Mouse (Mus musculus) E14TG2a.4 (cell line): ENCODE measurements around the gene Rbms3.

ENCODE experiments used
- H3K27me3 ChIP-seq: 2 replicates; pipeline ENCODE4 v1.6.1; 2014; ENCODE audit warnings: low read length, control low read depth; ENCODE audit not compliant: insufficient read depth
- H3K36me3 ChIP-seq: 2 replicates; pipeline ENCODE4 v1.6.1; 2014; ENCODE audit warnings: low read length, control low read depth; ENCODE audit not compliant: insufficient read depth
- H3K4me1 ChIP-seq: replicated peaks from 2 replicates; pipeline ENCODE4 v1.6.1; 2014; ENCODE audit warnings: low read depth, low read length, control low read depth
- H3K4me3 ChIP-seq: replicated peaks from 2 replicates; pipeline ENCODE4 v1.5.1; 2014; ENCODE audit warnings: mild to moderate bottlenecking, low read length
- H3K9me3 ChIP-seq: 2 replicates; pipeline ENCODE4 v1.6.1; 2014; ENCODE audit warnings: low read length, control low read depth
- CTCF ChIP-seq: conservative IDR thresholded peaks from 2 replicates; pipeline ENCODE4 v1.5.1; 2014; ENCODE audit warnings: low read length
- NANOG ChIP-seq: IDR thresholded peaks from 2 replicates; pipeline ENCODE4 v1.6.1; 2014; ENCODE audit warnings: borderline replicate concordance, low read length, mixed read lengths
- POU5F1 ChIP-seq: IDR thresholded peaks from 2 replicates; pipeline ENCODE4 v1.6.1; 2014; ENCODE audit warnings: low read length, borderline replicate concordance

Rbms3 gene

DNA sequence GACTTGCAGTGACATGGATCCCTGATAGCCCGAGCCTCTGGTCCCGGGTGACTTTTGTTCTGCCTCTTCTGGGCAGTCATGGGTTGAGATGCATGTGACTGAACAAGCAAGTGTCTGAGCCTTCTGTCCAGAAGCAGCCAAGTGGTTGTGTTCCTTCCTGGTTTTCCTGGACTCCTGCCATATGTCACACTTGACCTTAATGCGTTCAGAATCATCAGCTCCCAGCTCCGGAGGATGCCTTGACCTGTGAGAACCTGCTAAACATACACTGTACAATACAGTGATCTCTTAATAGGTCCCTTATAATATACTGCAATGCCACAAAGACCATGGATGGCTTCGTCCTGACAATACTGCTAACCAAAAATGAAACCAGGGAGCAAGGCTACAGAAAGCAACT lies 798.3 kb downstream of the Rbms3 start:
- H3K27me3 ChIP-seq = no peaks in the 10 kb centered on the region
- no peak overlapping the region for H3K4me3 ChIP-seq
- no peaks in the 10 kb centered on the region for H3K36me3 ChIP-seq
- TF ChIP-seq POU5F1 (no peak), NANOG (no peak), CTCF (no peak)
- no peaks in the 10 kb centered on the region; the same call in 1 of the 2 replicates for H3K9me3 ChIP-seq
- H3K4me1 ChIP-seq = no peaks in the 10 kb centered on the region

DNA sequence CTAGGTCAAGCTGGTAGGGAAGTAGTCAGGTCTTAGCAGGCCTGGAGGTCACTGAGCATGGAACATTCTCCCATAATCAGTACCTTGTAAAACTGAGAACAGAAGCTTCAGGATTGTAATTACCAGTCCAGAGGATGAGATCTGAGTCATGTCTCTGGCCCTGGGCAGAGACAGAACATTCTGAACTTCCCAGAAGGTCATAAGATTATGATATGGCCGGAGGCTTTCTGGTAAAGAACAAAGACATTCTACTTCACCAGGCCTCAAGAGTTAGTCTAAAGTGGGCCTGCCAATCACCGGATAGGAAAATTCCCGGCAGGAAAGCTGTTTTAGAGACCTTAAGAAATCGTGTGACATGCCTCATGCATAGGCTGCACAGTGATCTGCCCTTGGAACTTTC lies 799.8 kb downstream of the Rbms3 start:
- Histone ChIP-seq H3K4me1 (no peaks in the 10 kb centered on the region), H3K27me3 (no peaks in the 10 kb centered on the region), H3K9me3 (no peaks in the 10 kb centered on the region), H3K36me3 (no peaks in the 10 kb centered on the region), H3K4me3 (no peak overlapping the region)
- TF ChIP-seq CTCF = no peak
- no peak for TF ChIP-seq NANOG

DNA sequence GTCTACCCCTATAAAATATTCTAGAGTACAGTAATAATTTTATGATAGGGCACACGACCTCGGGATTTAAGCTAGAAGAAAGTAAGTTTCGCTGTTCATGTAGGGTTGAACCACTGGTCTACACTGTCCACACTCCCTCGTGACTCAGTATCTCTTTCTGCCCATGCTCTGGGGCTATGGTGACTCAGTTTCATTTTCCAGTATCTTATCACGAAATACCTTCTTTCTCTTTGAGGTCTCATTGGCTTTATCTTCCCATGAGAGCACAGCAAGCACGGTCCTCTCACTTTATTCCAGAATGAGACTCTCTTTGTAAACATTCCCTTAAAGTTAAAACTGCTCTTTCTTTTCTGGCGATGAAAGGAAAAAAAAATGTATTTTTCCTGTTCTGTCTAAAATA lies 808.1 kb downstream of the Rbms3 start:
- H3K9me3 ChIP-seq = no peaks in the 10 kb centered on the region
- no peaks in the 10 kb centered on the region for H3K36me3 ChIP-seq
- no peak overlapping the region for H3K4me3 ChIP-seq
- H3K27me3 ChIP-seq = no peaks in the 10 kb centered on the region
- H3K4me1 ChIP-seq = no peaks in the 10 kb centered on the region
- TF ChIP-seq NANOG = no peak
- no peak for TF ChIP-seq POU5F1
- TF ChIP-seq CTCF = no peak

DNA sequence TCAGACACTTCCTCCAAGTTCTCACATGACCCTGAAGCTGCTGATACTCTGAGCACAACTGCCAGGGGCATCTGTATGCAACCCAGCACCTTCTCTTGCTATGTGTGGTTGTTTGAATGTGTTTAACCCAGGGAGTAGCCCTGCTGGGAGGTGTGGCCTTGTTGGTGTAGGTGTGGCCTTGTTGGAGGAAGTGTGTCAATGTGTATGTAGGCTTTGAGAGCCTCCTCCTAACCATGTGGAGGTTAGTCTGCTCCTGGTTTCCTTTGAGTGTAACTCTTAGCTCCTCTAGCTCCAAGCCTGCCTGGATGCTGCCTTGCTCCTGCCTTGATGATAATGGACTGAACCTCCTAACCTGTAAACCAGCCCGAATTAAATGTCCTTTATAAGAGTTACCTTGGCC lies 812.5 kb downstream of the Rbms3 start:
- H3K36me3 ChIP-seq = no peaks in the 10 kb centered on the region
- H3K9me3 ChIP-seq = no peaks in the 10 kb centered on the region
- TF ChIP-seq NANOG (no peak), CTCF (no peak), POU5F1 (no peak)
- H3K4me1 ChIP-seq = no peaks in the 10 kb centered on the region
- no peak overlapping the region for H3K4me3 ChIP-seq
- no peaks in the 10 kb centered on the region for H3K27me3 ChIP-seq

DNA sequence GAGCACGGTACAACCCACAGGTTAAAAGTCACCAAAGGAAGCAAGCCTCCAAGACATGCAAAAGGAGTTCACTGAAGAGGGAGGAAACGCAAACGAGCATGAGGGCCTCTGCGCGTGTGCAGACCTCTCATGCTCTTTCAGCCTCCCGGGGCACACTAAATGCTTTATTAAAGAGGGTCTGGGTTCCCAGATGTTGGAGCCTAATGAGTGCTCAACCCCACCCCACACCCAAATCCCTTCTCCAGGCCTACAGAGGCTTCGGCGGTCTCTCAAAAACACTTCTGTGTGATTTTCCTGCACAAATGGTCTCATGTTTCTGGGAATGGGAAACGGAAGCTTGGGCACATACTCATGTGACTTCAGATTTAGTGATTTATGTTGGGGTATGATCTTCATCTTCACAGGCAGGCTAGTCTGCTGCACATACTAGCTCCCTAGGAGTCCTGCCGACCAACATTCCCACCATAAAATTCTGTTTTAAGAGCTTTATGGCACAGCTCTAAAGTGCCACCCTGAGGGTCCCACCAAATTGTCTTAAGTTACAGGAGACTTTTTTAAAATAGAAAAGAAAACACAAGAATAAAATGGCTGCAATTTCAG lies 815.1 kb downstream of the Rbms3 start:
- no peaks in the 10 kb centered on the region for H3K4me1 ChIP-seq
- H3K27me3 ChIP-seq = no peaks in the 10 kb centered on the region
- TF ChIP-seq CTCF = no peak
- no peak for TF ChIP-seq NANOG
- TF ChIP-seq POU5F1 = no peak
- H3K4me3 ChIP-seq = no peak overlapping the region
- H3K36me3 ChIP-seq = no peaks in the 10 kb centered on the region
- H3K9me3 ChIP-seq = no peaks in the 10 kb centered on the region

DNA sequence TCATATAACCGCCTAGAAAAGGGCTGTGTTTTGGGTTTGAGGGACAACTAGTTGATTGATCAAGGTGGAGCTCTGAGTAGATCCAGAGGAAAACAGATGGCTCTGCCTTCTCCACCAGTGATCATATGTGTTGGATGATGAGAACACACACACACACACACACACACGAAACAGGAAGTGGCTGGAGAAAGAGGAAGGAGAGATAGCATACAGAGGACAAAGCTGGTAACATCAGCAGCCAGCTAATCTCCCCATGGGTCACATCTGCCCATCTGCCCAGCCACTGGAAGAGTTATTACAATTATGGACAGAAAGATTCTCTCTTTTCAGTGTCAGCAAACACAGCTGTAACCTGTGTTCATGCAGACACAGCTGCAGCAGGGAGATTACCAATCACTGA lies 816.3 kb downstream of the Rbms3 start:
- H3K9me3 ChIP-seq = no peaks in the 10 kb centered on the region
- no peaks in the 10 kb centered on the region for H3K4me1 ChIP-seq
- no peak overlapping the region for H3K4me3 ChIP-seq
- TF ChIP-seq NANOG (no peak), CTCF (no peak), POU5F1 (no peak)
- H3K36me3 ChIP-seq = no peaks in the 10 kb centered on the region
- H3K27me3 ChIP-seq = no peaks in the 10 kb centered on the region

DNA sequence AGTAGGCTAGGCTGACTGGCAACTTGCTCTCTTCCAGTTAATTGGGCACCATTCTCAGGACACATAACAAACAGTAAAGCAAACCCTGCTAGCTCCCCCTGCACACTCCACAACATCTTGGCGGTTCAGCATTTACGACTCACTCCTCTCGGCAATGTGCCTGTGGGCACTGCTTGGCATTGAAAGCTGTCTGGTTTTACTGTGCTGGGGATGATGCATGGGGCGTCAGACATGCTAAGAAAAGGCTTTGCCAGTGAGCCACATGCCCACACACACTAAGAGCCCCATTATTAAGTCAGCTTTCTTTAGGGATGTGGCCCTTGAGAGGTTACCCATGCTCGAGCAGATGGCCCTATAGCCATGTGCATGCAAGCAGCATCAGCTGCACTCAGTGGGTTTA lies 820.5 kb downstream of the Rbms3 start:
- Histone ChIP-seq H3K36me3 (no peaks in the 10 kb centered on the region), H3K9me3 (no peaks in the 10 kb centered on the region), H3K4me1 (peaks cover 10% of the 10 kb centered on the region; the same call in 1 of the 2 replicates), H3K27me3 (no peaks in the 10 kb centered on the region; the same call in 1 of the 2 replicates), H3K4me3 (no peak overlapping the region)
- TF ChIP-seq CTCF (no peak), POU5F1 (no peak), NANOG (no peak)

DNA sequence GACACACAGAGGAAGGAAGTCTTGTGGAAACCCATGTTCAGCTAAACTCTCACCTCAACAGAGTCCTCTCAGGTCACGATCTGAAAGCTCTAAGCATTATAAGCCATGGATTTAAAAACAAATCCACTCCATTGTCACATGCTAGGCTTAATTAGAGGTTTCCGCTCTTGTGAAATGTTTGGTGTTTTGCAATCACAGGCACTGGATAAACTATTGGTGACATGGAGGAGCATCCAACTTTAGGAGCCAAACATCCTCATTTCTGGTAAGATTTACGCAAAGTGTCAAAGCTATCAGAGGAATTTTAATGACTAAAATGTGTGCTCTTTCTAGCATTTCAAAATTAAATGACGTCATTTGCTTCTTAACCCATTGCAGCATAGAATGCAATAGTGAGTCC lies 821.3 kb downstream of the Rbms3 start:
- no peaks in the 10 kb centered on the region for H3K9me3 ChIP-seq
- peaks cover 10% of the 10 kb centered on the region; the same call in 1 of the 2 replicates for H3K4me1 ChIP-seq
- TF ChIP-seq NANOG (no peak), CTCF (no peak), POU5F1 (no peak)
- no peak overlapping the region for H3K4me3 ChIP-seq
- no peaks in the 10 kb centered on the region for H3K36me3 ChIP-seq
- no peaks in the 10 kb centered on the region; the same call in 1 of the 2 replicates for H3K27me3 ChIP-seq
